Mouse (Mus musculus): ENCODE measurements around the gene Hs3st6.
"Not testable (repeated sequence)": the region's sequence is repeated elsewhere in the genome, so short reads cannot be mapped to it uniquely, and the experiment has no call there.

Hs3st6 gene

DNA sequence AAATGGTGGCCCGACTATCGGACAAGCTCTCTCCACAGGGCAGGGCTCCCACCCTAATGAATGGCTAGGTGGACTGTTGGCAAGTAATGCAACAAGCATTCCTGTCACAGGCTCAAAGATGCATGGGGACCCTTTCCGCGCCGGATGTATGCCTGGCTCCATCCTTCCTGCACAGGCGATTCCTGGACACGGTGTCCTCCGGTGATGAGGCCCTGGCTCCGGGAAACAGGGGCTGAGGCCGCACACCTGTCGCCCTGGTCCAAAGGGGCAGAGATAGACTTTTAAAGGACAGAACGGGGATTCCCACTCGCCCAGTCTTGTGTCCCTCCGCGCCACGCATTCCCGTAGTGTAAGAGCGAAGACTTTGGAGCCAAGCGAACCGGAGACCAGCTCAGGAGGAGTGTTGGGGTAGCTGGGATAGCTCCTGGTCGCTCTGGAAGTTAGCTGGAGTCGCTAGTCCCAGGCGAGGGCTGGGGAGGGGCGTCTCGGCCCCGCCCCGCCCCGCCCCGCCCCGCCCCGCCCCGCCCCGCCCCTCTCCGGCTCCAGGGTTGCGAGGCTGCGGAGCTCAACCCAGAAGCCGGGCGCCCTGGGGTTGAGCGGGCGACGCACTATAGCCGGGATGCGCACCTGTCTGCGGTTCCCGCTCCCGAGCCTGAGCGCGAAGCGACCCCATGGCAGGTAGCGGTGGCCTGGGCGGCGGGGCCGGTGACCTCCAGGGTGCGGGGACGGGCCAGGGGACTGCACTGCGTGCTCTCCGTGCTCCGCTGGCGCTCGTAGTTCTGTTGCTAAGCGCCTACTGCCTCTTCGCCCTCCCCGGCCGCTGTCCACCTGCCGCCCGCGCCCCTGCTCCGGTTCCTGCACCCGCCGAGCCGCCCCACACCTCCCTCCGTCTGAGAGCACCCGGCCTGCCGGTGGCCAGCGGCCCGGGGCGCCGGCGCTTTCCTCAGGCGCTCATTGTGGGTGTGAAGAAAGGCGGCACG is at the start of gene Hs3st6:
TSS of gene Hs3st6 (plus strand) at position 574 of the 980 bp plus-strand sequence.
- DNase-seq: peak; percentile 40 to 64

DNA sequence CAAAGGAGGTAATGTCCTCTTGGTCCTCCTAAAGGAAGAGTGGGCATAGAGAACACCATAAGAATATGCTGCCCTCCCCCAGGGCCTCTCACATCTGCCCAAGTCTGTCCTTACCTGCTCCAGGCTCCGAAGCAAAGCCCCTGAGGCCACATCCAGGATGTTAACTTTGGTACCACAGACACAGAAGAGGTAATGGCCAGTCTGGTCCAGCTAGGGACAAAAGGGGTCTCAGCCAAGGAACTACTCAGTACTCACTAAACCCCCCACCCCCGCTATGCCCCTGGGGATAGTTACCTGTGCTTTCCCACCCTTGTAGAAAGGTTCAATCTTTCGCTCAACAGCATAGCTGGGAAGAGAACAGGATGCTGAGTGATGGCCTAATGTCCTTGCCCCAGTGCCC is 47.0 kb upstream of the Hs3st6 start:
- DNase-seq: no peak

DNA sequence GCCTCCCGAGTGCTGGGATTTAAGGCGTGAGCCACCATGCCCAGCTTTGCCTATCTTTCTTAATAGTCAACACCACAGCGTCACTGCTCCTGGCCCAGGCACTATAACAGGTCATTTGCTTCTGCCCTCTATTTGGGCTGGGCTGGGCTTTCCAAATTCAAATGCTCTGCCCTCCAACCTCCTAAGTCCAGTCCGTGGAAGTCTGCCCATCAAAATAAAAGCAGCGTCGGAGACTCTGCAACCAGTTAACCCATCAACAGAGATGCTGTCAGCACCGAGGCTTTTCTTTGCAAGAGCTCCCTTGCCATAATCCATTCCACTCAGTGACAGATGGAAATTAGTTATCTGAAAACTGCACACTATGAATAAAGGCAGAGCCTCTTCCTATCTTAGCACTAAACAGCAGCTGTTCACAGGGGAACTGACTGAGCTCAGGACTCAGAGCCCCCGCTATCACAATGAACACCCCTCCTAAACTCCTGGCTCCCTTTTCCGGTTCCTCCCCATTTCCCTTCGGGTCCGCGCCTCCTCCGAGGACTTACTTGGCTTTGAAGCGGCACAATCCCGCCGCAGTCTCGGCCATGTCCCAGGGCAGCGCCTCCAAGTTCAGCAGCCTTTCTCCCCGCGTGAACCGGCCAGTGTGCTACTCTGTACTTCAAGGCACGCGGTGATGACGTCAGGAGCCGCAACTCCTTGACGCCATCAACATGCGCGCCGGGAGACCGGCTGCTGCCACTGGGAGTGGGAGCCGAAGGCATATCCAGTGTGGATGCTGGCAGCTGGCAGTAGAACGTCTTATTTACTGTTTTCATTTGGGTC is 45.6 kb upstream of the Hs3st6 start, which contains the start of gene Tbl3:
TSS of gene Tbl3 (minus strand) at position 679 of the 819 bp plus-strand sequence.
- DNase-seq: peak; percentile 95 to 97

DNA sequence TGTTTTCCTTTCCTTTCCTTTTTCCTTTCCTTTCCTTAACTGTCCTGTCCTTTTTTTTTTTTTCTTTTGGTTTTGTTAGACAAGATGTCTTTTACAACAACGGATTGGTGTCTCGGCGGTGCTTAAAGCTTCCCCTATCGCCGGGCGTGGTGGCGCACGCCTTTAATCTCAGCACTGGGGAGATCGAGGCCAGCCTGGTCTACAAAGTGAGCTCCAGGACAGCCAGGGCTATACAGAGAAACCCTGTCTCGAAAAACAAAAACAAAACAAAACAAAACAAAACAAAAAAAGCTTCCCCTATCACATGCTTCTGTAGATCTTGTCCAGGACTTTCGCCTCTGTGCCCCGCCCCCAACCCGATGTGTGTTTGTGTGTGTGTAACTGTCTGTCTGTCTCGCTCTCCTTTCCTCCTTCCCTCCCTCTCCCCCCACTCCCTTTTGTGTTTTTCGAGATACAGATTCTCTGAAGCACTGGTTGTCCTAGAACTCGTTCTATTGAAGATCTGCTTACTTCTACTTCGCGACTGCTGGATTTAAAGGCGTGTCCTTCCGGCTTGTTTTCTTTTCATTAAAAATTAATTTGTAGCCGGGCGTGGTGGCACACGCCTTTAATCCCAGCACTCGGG is 44.9 kb upstream of the Hs3st6 start:
- peak in 1 of 2 experiments; percentile 37 for DNase-seq

DNA sequence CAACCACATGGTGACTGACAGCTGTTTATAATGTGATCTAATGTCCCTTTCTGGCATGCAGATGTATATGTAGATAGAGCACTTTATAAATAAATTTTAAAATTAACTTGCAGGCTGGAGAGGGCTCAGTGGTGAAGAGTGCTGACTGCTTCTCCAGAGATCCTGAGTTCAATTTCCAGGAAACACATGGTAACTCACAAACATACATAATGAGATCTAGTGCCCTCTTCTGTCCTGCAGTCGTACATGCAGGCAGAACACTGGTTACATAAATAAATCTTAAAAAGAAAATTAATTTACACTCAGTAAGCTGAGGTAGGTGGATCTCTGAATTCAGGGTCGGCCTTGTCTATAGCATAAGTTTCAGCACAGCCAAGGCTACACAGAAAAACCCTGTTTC is 44.1 kb upstream of the Hs3st6 start:
- DNase-seq: no peak

DNA sequence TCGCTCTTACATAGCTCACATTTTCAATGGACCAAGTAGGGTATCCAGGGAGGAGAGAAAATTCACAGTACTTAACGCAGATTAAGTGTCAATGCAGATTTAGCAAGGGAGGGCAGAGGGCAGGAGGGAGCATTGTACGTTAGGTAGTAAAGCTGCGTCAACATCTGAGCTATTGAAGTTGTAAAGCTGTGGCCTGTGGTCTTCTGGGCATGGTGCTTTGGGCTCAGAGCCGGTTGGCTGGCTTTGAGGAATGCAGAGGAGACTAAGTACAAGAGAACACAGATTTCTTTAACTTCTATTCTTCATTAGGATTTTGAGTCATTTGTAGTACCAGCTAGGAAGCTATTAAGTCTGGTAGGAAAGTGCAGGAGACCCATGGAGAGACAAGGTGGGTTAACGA is 37.2 kb upstream of the Hs3st6 start:
- no peak for DNase-seq

DNA sequence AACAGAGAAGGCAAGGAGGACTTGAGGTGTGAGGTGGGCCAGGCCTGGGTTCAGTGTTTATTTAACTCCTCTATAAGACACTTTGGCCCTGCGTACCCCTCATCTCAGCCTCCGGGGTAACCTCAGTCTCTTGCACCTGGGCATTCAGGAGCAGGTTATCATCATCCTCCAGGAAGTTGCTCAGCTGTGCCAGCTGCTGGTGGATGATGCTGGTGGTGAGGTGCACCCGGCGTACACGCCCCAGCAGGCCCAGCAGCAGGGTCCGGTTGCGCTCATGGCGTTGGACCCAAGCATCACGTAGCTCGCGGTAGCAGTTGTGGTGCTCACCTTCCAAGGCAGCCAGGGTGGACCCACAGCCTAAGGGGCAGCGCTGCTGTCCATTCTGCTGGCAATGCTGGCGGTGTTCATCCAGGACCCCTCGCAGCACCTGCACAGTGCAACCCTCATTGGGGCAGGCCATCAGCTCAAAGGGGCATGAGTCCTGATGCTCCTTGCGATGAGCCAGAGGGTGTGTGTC is 36.6 kb upstream of the Hs3st6 start:
- DNase-seq: no peak

DNA sequence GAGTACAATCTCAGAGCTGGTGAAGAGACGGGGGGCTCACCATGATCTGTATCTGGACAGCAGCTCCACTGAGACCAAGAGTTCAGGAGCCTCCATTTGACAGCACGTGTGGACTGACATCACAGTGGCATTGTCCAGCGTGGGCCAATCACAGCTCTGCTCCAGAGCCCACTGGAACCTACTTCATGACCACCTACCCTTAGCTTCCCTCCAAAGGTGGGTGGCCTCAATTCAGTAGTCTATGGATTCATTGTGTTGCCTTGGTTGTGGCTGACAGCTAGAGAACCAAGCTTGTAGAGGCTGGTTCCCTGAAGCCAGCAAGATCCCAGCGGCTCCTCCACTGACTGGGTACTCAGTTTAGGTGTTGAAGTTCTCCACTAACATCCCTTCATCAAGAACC is 34.8 kb upstream of the Hs3st6 start, which contains the start of the genes Rnf151 and Rps2:
TSS of gene Rnf151 (minus strand) at position 121 of the 400 bp plus-strand sequence.
TSS of gene Rps2 (plus strand) at position 174 of the 400 bp plus-strand sequence.
- no peak for DNase-seq

DNA sequence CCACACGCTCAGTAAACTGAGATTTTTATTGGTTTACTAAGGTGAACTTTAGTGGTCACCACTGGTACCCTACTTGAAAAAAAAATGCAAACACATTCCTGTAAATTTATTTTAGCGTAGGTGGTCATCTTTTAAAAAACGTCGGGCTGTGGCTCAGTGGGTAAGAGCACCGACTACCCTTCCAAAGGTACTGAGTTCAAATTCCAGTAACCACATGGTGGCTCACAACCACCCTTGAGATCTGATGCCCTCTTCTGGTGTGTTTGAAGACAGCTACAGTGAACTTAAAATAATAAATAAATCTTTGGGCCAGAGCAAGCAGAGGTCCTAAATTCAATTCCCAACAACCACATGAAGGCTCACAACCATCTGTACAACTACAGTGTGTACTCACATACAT is 33.9 kb upstream of the Hs3st6 start:
- not testable (repeated sequence) for DNase-seq

DNA sequence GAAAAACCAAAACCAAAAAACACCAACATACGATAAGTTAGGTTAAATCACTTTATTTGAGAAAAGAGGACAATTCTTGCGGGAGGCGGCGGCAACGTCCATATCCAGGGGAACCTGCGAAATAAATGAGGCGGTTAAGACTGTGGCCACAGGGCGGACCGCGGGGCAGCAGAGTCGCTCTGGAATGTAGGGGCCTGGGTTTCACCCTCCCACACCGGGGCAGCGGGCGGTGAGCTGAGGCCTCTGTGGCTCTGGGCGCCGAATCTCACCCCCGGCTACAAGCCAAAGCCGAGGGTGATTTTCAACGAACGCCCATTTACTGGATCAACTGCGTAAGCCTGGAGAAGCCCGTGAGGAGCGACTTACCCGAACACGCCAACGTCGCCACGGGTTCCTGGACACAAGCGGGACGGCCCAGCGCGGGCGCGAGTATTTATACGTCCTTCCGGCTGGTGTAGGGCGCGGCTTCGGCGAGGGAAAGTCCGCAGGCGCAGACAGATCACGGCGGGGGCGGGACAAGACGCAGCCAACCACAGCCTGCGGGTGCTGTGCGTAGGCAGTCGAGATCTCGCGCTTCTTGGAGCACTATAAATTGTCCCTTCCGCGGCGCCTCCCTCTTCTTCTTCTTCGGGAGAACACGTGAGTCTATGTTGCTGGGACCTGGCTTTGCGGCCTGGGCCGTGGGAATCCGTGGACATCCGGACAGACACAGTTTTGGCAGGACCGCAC is 33.1 kb upstream of the Hs3st6 start:
- peak; percentile 99 for DNase-seq

DNA sequence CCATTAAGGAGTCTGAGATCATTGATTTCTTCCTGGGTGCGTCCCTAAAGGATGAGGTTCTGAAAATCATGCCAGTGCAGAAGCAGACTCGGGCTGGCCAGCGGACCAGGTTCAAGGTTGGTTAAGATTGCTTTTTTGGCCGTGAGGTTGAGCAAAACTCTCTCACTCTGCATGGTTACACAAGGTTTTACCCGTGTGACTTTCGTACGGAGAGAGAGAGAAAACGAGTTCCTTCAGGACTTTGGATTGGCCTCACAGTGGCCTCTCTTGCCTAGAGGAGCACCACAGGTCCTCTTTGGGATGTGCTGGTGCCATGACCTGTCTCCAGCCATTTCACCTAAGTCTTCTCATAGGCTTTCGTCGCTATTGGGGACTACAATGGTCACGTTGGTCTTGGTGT is 32.2 kb upstream of the Hs3st6 start:
- not testable (repeated sequence) for DNase-seq

DNA sequence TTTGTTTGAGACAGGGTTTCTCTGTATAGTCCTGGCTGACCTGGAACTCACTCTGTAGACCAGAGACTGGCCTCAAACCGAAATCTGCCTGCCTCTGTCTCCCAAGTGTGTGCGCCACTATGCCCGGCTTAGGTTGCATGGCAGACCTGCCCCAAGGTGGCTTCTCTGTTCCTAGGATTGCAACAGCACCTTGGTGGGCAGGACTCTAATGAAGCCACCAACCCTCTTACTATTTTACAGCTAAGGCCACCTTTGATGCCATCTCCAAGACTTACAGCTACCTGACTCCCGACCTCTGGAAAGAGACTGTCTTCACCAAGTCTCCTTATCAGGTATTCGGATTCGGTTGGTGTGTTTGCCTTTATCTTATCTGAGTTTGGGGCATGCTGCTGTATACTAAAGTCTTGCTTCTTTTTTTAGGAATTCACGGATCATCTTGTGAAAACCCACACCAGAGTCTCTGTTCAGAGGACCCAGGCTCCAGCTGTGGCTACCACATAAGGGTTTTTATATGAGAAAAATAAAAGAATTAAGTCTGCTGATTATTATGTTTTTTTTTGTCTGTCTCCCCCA is 31.3 kb upstream of the Hs3st6 start:
- not testable (repeated sequence) for DNase-seq

DNA sequence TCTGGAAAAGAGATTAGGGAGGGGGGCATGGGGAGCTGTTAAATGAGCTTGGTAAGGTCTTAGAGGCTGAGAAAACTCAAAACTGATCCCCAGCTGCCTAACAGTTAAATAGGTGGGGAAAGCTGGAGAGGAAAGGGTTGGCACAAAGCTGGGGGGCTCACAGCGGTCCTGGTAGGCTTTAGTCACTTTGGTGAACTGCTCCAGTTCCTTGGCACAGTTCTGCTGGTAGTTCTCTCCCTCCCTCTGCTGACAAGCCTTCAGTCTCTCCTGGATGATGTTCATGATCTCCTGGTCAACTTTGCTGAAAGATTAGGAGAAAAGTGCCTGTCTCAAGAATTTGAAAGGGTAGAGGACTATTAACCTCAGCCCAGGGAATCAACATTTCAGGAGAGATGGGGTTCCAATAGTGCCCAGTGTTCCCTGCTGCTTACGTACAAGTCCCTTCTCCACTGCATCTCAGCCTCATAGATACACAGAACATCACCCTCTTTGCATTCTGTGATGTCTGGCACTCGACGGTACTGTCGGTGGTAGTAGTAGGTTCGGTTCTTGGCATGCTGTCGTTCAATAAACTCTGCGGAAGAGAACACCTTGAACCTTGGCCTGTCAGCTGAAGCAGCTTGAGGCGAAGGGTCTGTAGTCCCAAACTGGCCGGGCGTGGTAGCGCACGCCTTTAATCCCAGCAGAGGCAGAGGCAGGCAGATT is 30.4 kb upstream of the Hs3st6 start:
- DNase-seq: peak in 1 of 2 experiments; percentile 39

DNA sequence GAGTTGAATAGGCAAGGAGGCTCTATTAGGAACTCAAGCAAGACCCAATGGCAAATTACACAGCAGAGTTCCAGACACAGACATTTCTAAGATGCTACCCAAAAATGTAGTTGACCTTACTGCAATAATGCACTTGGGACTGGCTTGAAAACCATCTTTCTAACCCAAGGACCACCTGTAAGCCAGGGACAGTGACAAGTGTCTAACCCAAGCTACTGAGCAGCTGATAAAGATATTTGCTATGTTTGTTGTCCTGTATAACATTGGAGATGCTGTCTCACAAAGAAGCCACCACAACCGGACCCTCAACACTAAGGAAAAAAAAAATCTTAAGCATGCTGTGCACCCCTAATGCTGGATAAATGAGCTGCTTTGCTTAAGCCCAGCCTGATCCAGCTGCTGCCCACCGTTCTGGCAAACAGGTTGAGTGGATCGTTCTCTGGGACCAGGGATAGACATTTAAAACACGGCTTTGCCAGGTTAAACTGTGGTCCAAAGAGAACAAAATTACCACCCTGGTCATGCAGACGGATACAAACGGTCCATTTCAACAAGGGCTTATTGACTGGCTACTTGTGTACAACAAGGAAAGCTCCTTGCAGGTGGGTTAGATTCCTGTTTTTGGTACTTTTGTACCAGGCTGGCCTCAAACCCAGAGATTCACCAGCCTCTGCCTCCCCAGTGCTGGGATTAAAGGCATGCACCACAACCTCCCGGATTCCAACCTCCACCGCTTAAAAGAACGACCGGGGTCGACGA is 29.5 kb upstream of the Hs3st6 start:
- no peak for DNase-seq

DNA sequence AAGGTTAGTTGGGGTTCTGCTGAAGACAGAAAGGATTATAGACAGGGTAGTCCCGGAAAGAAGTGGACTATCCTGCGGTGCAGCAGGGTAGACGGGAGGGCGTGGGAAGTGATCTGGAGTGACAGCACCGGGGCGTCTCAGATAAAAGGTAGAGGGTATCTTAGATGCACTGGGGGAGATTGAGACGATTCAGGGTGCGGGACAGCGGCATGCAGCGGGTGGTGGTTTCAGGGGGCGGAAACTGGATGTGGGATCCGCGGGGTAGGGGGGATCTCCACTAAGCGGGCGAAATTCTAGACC is 29.0 kb upstream of the Hs3st6 start:
- DNase-seq: peak in 1 of 2 experiments; percentile 37

DNA sequence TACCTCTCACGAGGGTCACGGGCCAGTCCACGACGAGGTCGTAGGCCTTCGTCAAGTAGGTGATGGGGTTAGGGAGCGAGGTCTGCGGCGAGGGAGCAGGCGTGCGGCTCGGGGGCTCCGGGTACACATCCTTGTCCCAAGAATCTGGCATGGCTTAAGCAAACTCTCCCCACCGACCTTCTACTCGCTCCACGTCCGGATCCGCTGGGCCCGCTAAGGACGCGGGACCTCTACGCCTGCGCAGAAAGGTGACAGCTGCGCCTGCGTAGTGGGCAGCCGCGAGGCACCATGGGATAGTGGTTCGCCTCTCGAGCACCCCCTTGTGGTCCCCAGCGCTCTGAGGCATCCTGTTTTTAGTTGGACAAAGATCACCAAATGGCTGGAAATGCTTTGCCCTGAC is 28.6 kb upstream of the Hs3st6 start, which contains the start of gene Ndufb10:
TSS of gene Ndufb10 (minus strand) at position 295 of the 400 bp plus-strand sequence.
- peak; percentile 97 to 99 for DNase-seq

DNA sequence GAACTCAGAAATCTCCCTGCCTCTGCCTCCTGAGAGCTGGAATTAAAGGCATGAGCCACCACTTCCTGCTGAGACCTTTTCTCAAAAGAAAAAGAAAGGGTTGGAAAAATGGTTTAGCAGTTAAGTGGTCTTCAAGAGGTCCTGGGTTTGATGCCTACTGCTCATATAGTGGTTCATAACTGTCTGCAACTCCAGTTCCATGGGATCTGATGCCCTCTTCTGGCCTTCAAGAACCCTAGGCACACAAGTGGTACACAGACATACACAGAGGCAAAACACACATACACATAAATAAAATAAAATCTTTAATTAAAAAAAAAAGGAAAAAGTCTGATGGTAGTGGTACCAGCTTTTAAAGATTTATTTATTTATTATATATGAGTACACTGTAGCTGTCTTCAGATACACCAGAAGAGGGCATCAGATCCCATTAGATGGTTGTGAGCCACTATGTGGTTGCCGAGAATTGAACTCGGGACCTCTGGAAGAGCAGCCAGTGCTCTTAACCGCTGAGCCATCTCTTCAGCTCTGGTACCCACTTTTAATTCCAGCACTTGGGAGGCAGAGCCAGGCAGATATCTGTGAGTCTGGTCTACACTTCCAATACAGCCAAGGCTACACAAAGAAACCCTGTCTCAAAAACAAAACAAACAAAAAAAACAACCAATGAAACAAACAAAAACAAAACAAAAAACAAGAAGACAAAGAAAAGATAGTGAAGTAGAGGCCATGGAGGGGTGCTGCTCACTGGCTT is 27.0 kb upstream of the Hs3st6 start:
- DNase-seq: no peak

DNA sequence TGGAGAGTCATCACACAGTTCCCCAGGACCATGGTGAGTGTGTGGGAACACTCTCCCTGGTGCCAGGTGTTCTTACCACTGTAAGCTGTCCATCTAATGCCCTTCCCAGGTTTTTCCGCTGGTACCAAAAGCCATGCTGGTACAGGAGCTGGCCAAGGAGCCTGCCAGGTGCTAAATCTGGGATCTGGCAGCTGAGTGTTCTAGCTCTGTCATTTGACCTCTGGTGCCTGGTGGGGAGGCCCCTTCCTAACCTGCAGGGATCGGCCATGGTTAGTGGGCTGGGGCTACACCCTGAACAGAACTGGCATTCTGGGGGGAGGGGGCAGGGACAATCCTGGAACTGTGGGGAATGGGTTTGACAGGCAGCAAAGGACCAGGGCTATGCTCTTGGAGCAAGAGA is 25.2 kb upstream of the Hs3st6 start, which contains the start of gene Rpl3l:
TSS of gene Rpl3l (plus strand) at position 203 of the 400 bp plus-strand sequence.
- no peak for DNase-seq

DNA sequence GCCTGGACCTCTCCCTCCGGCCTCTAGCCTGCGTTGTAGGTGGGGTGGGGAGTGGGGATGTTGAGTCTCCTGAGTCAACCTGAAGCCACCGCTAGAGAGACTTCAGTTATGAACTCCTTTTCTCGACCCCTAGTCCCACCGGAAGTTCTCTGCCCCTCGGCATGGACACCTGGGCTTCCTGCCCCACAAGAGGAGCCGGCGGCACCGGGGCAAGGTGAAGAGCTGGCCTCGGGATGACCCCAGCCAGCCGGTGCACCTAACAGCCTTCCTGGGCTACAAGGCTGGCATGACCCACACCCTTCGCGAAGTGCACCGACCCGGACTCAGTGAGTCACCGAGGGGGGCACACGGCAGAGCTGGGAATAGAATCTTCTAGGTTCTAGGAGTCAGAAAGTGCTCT is 24.6 kb upstream of the Hs3st6 start:
- DNase-seq: no peak
